Mouse (Mus musculus): ENCODE results near the gene Slc16a5. TPM values are rescaled to one million over a fixed set of nuclear protein-coding genes. Genes with fewer than 3 reads are reported as not detected.
"Not testable (repeated sequence)": the region's sequence is repeated elsewhere in the genome, so short reads cannot be mapped to it uniquely, and the experiment has no call there.

The Slc16a5 gene
- total RNA-seq, 1 experiment from 2014 or later, result not detected

- DNase-seq, result no peak
These were observed 16.1 kb downstream of the Slc16a5 start for GRCm38 (mm10) chr11:115478296-115478938.

GRCm38 (mm10) chr11:115481553-115482259 is 19.4 kb downstream of the Slc16a5 start:
- DNase-seq, result no peak

GRCm38 (mm10) chr11:115483278-115483677 is 21.0 kb downstream of the Slc16a5 start:
- no peak for DNase-seq

GRCm38 (mm10) chr11:115483726-115484125 is 21.5 kb downstream of the Slc16a5 start:
- DNase-seq, result peak; percentile 81

GRCm38 (mm10) chr11:115485155-115485554 is 22.9 kb downstream of the Slc16a5 start:
- no peak for DNase-seq

- no peak for DNase-seq
These were observed 26.4 kb downstream of the Slc16a5 start for GRCm38 (mm10) chr11:115488551-115489104.

GRCm38 (mm10) chr11:115490441-115491355 is 28.4 kb downstream of the Slc16a5 start:
- DNase-seq, result peak; percentile 26

GRCm38 (mm10) chr11:115491356-115492083 is 29.2 kb downstream of the Slc16a5 start, which contains the start of gene Nt5c:
Nt5c (minus strand) TSS chr11:115491862.
- peak; percentile 83 for DNase-seq

GRCm38 (mm10) chr11:115492387-115492786 is 30.1 kb downstream of the Slc16a5 start:
- DNase-seq, result no peak

- not testable (repeated sequence) for DNase-seq
These were observed 34.3 kb downstream of the Slc16a5 start for GRCm38 (mm10) chr11:115496559-115496958.

- DNase-seq, result no peak
These were observed 40.4 kb downstream of the Slc16a5 start for GRCm38 (mm10) chr11:115502636-115503035.

GRCm38 (mm10) chr11:115506586-115506985 is 44.3 kb downstream of the Slc16a5 start:
- DNase-seq, result no peak

GRCm38 (mm10) chr11:115508061-115508460 is 45.8 kb downstream of the Slc16a5 start:
- no peak for DNase-seq

GRCm38 (mm10) chr11:115509773-115510506 is 47.7 kb downstream of the Slc16a5 start:
- DNase-seq, result no peak

- no peak for DNase-seq
These were observed 48.2 kb downstream of the Slc16a5 start for GRCm38 (mm10) chr11:115510507-115510888.

- DNase-seq, result no peak
These were observed 48.8 kb downstream of the Slc16a5 start for GRCm38 (mm10) chr11:115511121-115511520.

- DNase-seq, result no peak
These were observed 49.7 kb downstream of the Slc16a5 start for GRCm38 (mm10) chr11:115512004-115512403.

- no peak for DNase-seq
These were observed 50.3 kb downstream of the Slc16a5 start for GRCm38 (mm10) chr11:115512407-115513183.

GRCm38 (mm10) chr11:115513271-115514237 is 51.3 kb downstream of the Slc16a5 start:
- peak; percentile 51 for DNase-seq
